Mouse (Mus musculus): Measurements from ENCODE around the gene Evi2a. TPM values are rescaled to one million over a fixed set of nuclear protein-coding genes. Genes with fewer than 3 reads are reported as not detected.

Evi2a gene
- total RNA-seq, 2 experiments from 2014 or later: 11.6 TPM

DNA sequence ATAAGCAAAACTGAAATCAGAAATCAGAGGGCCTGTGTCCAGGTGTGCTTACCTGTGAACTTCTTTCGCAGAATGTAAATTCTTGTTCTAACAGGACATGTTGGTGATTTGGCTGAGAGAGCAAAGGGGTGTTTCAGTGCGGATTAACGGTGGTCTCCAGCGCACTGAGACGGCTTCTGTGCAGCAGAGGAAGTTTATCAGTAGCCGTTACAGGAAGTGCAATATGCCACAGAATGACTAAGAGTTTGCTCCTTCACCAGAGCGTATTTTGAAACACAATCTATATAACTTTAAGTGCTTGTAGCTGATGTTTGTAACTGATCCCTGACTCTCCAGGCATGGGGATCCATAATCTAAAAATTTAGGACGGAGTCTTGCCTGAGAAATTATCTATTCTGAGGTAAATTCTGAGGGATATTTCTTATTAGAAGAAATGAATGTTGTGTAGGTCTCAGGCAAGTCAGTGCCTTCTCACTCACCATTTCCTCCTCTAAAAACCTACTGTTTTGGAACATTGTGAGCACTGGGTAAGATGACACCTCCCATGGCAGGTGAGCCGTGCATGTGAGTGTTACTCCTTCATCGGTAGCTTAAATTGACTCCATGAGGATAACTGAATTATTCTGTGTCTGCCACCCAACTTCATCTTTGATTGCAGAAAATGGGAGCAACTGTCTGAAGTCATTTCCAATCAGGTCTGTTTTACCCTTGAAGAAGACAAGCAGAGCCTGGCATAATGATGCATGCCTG is 6.7 kb downstream of the Evi2a start, which contains the start of gene Evi2b:
Evi2b (minus strand) TSS at position 203 of the 750 bp plus-strand sequence.
- DNase-seq (ENCODE audit: extremely low spot score in 1 of 2, low spot score in 2 of 2): no peak
- no peak for TF ChIP-seq CTCF (IDR thresholded peaks at IDR 0.05)
- no peak within 1 kb of the TSS for H3K27ac ChIP-seq
- intact Hi-C loops (cut with DNase I): no loop called here
- no peak within 1 kb of the TSS for H3K4me3 ChIP-seq

DNA sequence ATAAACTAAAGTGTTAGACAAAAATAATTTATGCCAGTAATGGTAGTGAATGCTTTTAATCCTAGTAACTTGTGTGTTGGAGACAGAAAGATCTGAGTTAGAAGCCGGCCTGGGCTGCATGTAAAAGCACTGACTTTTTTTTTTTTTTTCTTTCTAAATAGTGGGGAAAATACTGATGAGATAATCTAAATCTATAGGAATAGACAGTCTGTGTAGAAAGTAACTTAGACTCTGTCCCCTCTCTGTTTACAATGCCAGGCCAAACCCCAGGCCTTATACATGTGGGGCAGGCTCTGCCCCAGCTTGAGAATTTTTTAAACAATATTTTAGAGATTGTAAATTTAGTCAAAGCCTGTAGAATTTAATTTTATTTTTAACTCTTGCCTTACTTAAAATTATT is 7.5 kb downstream of the Evi2a start:
- Histone ChIP-seq H3K4me3 (no peak overlapping the region), H3K27ac (no peak overlapping the region)
- intact Hi-C loops (cut with DNase I): no loop called here
- no peak for TF ChIP-seq CTCF (IDR thresholded peaks at IDR 0.05)
- no peak for DNase-seq (ENCODE audit: extremely low spot score in 1 of 2, low spot score in 2 of 2)

DNA sequence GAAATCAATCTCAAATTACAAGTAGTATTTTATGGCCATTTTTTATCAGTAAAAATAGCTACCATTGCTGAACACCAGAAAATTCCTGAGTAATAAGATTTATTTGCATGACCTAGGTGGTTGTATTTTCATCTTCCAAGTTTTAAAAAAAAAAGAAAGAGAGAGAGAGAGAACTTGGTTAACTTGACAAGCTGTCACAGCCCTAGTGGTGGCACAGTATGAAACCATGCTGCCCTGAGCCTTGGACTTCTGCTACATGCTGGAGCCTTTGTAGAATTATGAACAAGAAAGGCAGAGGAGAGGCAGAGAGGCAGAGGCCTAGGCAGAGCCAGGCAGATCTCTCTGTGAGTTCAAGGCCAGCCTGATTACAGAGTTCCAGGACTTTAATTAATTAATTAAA is 8.5 kb downstream of the Evi2a start:
- Histone ChIP-seq H3K27ac (peak overlapping the region; percentile 16; the same call in 1 of the 2 replicates), H3K4me3 (no peak overlapping the region)
- TF ChIP-seq CTCF (IDR thresholded peaks at IDR 0.05): no peak; the same call in 1 of the 2 replicates
- DNase-seq (ENCODE audit: extremely low spot score in 1 of 2, low spot score in 2 of 2): no peak
- intact Hi-C loops (cut with DNase I): no loop called here

DNA sequence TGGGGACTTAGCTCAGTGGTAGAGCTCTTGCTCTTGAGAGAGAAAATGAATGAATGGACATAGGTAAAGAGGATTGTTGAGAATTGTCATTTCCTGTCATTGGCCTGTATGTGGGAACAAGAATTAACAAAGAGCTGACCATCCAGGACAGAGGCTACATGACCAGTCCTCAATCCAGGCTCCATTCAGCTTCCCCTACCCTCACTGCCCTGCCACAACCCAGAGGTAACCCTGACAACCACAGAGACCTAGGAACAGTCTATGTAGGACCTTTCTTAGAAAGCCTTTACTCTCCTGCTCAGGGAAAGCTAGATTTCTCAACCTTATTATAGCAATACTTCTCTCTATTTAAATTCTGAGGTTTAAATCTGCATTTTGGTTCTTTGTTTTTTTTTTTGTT is 9.6 kb downstream of the Evi2a start:
- intact Hi-C loops (cut with DNase I): no loop called here
- Histone ChIP-seq H3K4me3 (no peak overlapping the region), H3K27ac (peak overlapping the region; percentile 50; the same call in 1 of the 2 replicates)
- no peak for DNase-seq (ENCODE audit: extremely low spot score in 1 of 2, low spot score in 2 of 2)
- TF ChIP-seq CTCF (IDR thresholded peaks at IDR 0.05): no peak

DNA sequence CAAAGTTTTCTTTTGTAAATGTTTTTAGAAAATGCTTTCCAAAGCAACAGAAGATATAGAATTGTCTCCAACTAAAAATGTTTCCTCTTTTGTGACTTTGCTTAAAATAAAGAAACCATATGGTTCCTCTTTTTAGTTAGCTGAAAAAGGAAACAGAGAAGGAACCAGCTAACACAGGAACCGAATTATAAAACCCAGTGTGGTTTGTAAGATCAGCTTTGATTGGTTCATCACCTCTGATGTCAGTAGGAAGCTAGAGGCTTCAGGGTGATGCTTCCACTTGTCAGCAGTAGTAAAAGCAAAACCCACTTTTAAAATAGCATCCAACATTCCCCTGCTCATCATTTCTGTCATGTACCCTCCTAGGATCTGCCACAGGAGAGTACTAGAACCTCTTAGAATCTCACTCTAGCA is 10.5 kb downstream of the Evi2a start:
- no peak for DNase-seq (ENCODE audit: extremely low spot score in 1 of 2, low spot score in 2 of 2)
- TF ChIP-seq CTCF (IDR thresholded peaks at IDR 0.05): no peak
- intact Hi-C loops (cut with DNase I): no loop called here

DNA sequence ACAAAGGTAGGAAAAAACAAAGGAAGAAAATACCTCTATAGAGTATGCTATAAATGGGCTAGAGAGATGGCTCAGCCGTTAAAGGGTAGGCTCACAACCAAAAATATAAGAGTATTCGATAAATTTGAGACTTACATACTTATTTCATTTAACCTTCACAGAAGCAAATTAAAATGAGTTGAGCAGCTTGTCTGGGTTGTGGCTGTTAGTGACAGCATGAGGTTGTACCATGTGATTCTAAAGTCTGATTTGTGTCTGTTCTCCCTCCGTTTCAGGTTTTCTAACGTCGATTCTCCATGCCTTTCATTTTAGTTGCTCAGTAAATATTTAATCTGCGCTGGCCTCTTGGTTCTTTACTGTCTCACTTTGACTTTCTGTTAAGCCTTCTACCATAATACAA is 11.1 kb downstream of the Evi2a start:
- TF ChIP-seq CTCF (IDR thresholded peaks at IDR 0.05): no peak
- H3K27ac ChIP-seq: peak overlapping the region; percentile 70
- no peak overlapping the region for H3K4me3 ChIP-seq
- no peak for DNase-seq (ENCODE audit: extremely low spot score in 1 of 2, low spot score in 2 of 2)
- intact Hi-C loops (cut with DNase I): no loop called here

More for the DNA sequence above, 10.5 kb downstream of the Evi2a start:
- peak overlapping the region; percentile 50 for H3K27ac ChIP-seq
- H3K4me3 ChIP-seq: no peak overlapping the region

DNA sequence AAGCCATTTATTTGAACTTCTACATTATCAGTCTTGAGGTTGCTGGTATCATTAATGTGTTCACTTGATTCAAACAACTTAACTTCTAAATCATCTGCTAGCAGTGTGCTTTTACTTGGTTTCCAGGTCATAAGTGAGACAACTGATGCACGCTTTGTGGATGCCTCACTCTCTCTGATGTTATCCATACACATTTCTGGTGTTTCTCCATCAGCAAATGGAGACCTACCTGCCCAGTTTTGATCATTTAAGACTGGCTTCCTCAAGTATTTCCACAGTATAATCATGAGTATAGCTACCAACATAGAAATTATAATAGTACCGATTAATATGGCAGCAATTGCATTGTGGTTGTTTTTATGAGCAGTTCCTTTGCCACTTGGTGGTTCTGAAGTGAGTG is 14.6 kb downstream of the Evi2a start:
- H3K27ac ChIP-seq: no peak overlapping the region
- no peak for DNase-seq (ENCODE audit: extremely low spot score in 1 of 2, low spot score in 2 of 2)
- intact Hi-C loops (cut with DNase I): no loop called here
- no peak for TF ChIP-seq CTCF (IDR thresholded peaks at IDR 0.05)
- H3K4me3 ChIP-seq: no peak overlapping the region

DNA sequence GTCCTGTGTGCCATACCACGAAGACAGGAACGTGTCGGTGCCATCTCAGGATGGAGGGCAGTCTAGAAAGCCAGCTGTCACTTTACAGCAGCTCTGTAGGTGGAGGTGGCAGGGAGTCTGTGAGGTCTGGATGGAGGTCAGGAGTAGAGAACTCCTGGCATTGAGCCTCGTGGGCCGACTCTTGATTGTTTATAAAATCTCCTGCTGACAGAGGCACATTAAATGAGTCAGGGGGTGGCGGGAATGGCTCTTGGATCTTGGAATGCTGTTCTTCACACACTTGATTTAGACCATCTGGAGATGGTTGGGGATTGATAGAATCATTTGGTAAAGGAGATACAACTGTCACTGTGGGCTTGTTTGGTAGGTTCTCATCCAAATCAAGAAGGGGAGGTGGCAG is 15.1 kb downstream of the Evi2a start:
- TF ChIP-seq CTCF (IDR thresholded peaks at IDR 0.05): no peak
- intact Hi-C loops (cut with DNase I): no loop called here
- H3K4me3 ChIP-seq: no peak overlapping the region
- H3K27ac ChIP-seq: no peak overlapping the region
- no peak for DNase-seq (ENCODE audit: extremely low spot score in 1 of 2, low spot score in 2 of 2)

DNA sequence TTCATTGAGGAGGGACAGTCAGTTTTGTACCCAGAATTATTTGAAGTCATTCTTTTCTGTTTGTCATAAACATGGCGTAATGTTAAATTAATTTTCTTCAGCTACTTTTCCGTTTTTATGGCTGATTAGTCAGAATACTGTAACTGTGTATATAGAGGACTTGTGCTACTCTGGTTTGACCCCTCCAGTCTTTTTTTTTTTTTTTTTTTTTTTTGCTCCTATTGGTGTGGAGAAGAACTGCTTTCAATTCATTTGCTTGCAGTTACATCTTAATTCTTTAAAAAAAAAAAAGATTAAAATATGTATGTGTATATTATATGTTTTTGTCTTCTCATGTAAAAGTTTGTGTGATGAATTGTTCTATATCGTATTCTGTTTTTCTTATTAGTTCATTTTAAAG is 18.4 kb downstream of the Evi2a start:
- Histone ChIP-seq H3K27ac (no peak overlapping the region), H3K4me3 (no peak overlapping the region)
- no peak for DNase-seq (ENCODE audit: extremely low spot score in 1 of 2, low spot score in 2 of 2)
- no peak; the same call in 1 of the 2 replicates for TF ChIP-seq CTCF (IDR thresholded peaks at IDR 0.05)
- intact Hi-C loops (cut with DNase I): no loop called here

DNA sequence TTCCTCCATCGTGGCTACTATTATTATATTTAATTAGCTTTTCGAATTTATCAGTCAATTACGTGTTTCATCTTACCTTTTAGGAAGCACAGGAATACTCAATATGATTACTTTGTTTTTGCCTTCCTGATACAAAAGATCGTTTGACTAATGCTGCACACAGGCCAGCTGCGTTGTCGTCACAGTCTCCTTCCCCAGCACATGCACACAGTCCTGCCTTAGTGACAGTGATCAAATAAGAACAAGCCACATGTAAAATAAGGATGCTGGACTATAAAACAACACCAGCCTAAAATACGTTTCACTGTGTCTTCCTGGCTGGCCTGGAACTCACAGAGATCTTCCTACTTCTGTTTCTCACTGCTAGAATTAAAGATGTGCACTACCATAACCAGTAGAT is 25.9 kb downstream of the Evi2a start:
- intact Hi-C loops (cut with DNase I): loop anchor here (5.0 kb wide), 1 partner anchor 42 kb away; no protein-coding TSS in a partner anchor
- H3K27ac ChIP-seq: peak overlapping the region; percentile 93

DNA sequence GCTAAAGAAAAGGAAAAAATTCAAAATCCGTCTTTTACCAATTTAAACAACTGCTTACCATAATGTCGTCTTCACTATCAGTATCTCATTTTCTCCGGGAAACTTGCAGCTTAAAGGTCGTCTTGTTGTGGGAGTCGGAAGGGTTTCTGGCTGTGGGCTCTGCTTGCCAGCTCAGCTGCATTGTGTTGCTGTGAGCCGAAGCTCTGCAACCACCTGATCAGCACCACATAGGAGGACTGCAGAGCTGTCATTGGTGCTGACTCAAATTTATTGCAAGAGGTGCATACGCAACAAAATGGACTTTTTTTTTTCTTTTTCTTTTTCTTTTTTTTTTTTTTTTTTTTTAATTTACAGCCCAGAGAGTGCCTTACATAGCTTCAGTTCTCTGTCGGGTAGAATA is 26.6 kb downstream of the Evi2a start, which contains the start of gene Omg:
Omg (minus strand) TSS at position 240 of the 400 bp plus-strand sequence.
- intact Hi-C loops (cut with DNase I): loop anchor here (5.0 kb wide), 1 partner anchor 42 kb away; no protein-coding TSS in a partner anchor
- peak; percentile 67 to 69 for DNase-seq (ENCODE audit: extremely low spot score in 1 of 2, low spot score in 2 of 2)
- H3K27ac ChIP-seq: peak within 1 kb of the TSS; percentile 93
- no peak for TF ChIP-seq CTCF (IDR thresholded peaks at IDR 0.05)
- peak within 1 kb of the TSS; percentile 66 for H3K4me3 ChIP-seq

More for the DNA sequence above, 25.9 kb downstream of the Evi2a start:
- peak overlapping the region; percentile 66; the same call in 1 of the 2 replicates for H3K4me3 ChIP-seq
- TF ChIP-seq CTCF (IDR thresholded peaks at IDR 0.05): no peak
- DNase-seq (ENCODE audit: extremely low spot score in 1 of 2, low spot score in 2 of 2): no peak

DNA sequence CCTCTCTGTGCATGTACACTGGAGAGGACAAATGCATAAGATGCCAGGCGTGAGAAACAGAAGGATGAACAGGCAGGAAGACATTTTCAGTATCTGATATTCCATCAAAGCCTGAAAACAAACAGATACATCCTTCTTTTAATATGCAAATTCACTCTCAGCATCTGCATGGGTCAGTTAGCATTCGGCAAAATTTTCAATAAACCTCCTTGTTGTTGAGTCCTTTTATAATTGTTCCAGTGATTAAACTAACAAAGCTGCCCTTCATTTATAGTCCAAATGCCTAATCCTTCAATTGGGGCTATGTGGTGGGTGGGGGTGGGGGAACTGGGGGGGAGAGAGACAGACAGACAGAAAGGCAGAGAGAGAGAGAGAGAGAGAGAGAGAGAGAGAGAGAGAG is 27.5 kb downstream of the Evi2a start:
- H3K27ac ChIP-seq: peak overlapping the region; percentile 93
- no peak for TF ChIP-seq CTCF (IDR thresholded peaks at IDR 0.05)
- no peak for DNase-seq (ENCODE audit: extremely low spot score in 1 of 2, low spot score in 2 of 2)
- intact Hi-C loops (cut with DNase I): loop anchor here (5.0 kb wide), 1 partner anchor 41 kb away; no protein-coding TSS in a partner anchor
- peak overlapping the region; percentile 66 for H3K4me3 ChIP-seq
